Mouse (Mus musculus) embryonic facial prominence, embryonic 11.5 days (tissue): ENCODE measurements at regions not wholly inside any gene's neighbourhood (a gene's known extent, or its start where the extent isn't known, plus 50 kb on each side); places are given as distances from the start of the nearest gene placed in this dataset.

ENCODE experiments used
- ATAC-seq: fragments of 200-750 bp; cut with Nextera tagmentation; replicated peaks from 2 replicates; pipeline ENCODE4 v1.8.0; 2017; ENCODE audit warnings: low read depth; ENCODE audit not compliant: insufficient number of reproducible peaks, low FRiP score, low TSS enrichment
- DNase-seq: peaks from one replicate; pipeline ENCODE4 v3.0.0-alpha.2; 2015; ENCODE audit warnings: low spot score
- H3K27ac ChIP-seq: fragments of 300-500 bp; sonication (generic); replicated peaks from 2 replicates; pipeline ENCODE4 v1.5.1; 2014; ENCODE audit warnings: mild to moderate bottlenecking, low read depth, low read length, control low read depth
- H3K27me3 ChIP-seq: fragments of 300-500 bp; sonication (generic); 2 replicates; pipeline ENCODE4 v1.6.1; 2014; ENCODE audit warnings: mild to moderate bottlenecking, low read length, moderate library complexity, mixed read lengths; ENCODE audit not compliant: control insufficient read depth, insufficient read depth
- H3K36me3 ChIP-seq: fragments of 300-500 bp; sonication (generic); replicated peaks from 2 replicates; pipeline ENCODE4 v1.6.1; 2014; ENCODE audit warnings: low read depth, mild to moderate bottlenecking, low read length, moderate library complexity, mixed read lengths; ENCODE audit not compliant: control insufficient read depth, insufficient read depth
- H3K4me1 ChIP-seq: fragments of 300-500 bp; sonication (generic); 2 replicates; pipeline ENCODE4 v1.6.1; 2014; ENCODE audit warnings: low read length, mixed read lengths; ENCODE audit not compliant: control insufficient read depth, insufficient read depth
- H3K4me2 ChIP-seq: fragments of 300-500 bp; sonication (generic); 2 replicates; pipeline ENCODE4 v1.6.1; 2014; ENCODE audit warnings: low read depth, mild to moderate bottlenecking, control low read depth, low read length, moderate library complexity
- H3K4me3 ChIP-seq: fragments of 300-500 bp; sonication (generic); 2 replicates; pipeline ENCODE4 v1.5.1; 2014; ENCODE audit warnings: low read depth, low read length, control low read depth
- H3K9ac ChIP-seq: fragments of 300-500 bp; sonication (generic); replicated peaks from 2 replicates; pipeline ENCODE4 v1.6.1; 2014; ENCODE audit warnings: mild to moderate bottlenecking, control low read depth, low read length
- H3K9me3 ChIP-seq: fragments of 300-500 bp; sonication (generic); replicated peaks from 2 replicates; pipeline ENCODE4 v1.6.1; 2016; ENCODE audit warnings: mild to moderate bottlenecking, low read length, inconsistent platforms, mixed read lengths; ENCODE audit not compliant: control insufficient read depth
- WGBS: fragments of 180-500 bp; shearing (Covaris S2); extraction: QIAGEN DNeasy Blood & Tissue Kit; methylation state at CpG from one replicate; pipeline ENCODE4 v1.1.7; 2014; 5-methylcytosine and 5-hydroxymethylcytosine counted together

DNA sequence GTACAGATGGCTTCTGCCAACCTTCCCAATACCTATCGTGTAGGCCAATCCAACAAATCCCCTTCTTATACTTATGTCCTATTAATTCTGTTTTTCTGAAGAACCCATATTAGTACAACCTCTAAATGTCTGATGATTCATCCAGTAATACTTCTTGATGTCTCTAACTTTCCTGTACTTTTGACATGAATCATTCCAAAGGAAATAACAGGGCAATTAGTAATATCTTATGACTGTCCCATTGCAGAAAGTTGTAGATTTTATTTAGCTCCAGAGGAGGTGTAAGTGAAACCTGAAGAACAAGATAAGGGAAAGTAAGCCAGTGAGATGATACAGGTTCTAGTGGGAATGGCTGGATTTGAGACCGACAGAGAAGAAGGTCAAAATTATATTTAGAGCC is 337.6 kb upstream of the Zeb2 start:
- 90% methylated on average over 2 of the region's 2 CpGs for WGBS
- Histone ChIP-seq H3K27ac (no peak overlapping the region), H3K4me1 (no peaks in the 10 kb centered on the region), H3K9me3 (no peaks in the 10 kb centered on the region), H3K9ac (no peak overlapping the region), H3K36me3 (no peaks in the 10 kb centered on the region), H3K4me2 (no peak overlapping the region), H3K27me3 (no peaks in the 10 kb centered on the region), H3K4me3 (no peak overlapping the region)
- DNase-seq (no peak), ATAC-seq (no peak)

DNA sequence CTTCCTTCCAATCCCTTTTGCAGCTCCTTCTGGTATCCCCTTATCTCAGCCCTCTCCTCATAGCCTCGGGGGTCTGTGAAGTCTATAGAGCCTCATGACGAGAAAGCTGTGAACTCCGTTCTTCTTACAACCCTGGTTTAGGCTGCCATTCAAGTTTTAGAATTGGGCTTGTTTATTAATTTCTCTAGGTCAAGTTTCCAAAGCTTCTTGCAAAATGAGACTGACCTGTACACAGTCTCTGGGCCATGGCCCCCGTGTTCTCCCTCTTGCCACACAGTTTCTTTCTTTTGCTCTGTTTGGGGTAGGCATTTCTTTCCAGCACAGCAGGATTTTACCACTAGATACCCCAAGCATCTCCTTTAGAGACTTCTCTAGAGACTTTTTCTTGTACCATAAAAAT is 322.0 kb upstream of the Zeb2 start:
- H3K4me3 ChIP-seq: no peak overlapping the region
- no peaks in the 10 kb centered on the region for H3K9me3 ChIP-seq
- no peaks in the 10 kb centered on the region for H3K36me3 ChIP-seq
- H3K4me2 ChIP-seq: no peak overlapping the region
- WGBS: 54% methylated on average over 4 of the region's 4 CpGs
- DNase-seq: no peak
- no peak overlapping the region for H3K27ac ChIP-seq
- no peaks in the 10 kb centered on the region for H3K4me1 ChIP-seq
- ATAC-seq: no peak
- H3K27me3 ChIP-seq: no peaks in the 10 kb centered on the region
- no peak overlapping the region for H3K9ac ChIP-seq

- 72% methylated on average over 9 of the region's 9 CpGs for WGBS
- no peak overlapping the region for H3K9ac ChIP-seq
- H3K36me3 ChIP-seq: no peaks in the 10 kb centered on the region
- DNase-seq: no peak
- no peak overlapping the region for H3K4me3 ChIP-seq
- H3K27ac ChIP-seq: no peak overlapping the region
- no peaks in the 10 kb centered on the region for H3K9me3 ChIP-seq
- no peak overlapping the region for H3K4me2 ChIP-seq
- no peak for ATAC-seq
- no peaks in the 10 kb centered on the region for H3K27me3 ChIP-seq
- no peaks in the 10 kb centered on the region for H3K4me1 ChIP-seq
Observed at GRCm38 (mm10) chr2:45438739-45439138, 321.5 kb upstream of the Zeb2 start.

DNA sequence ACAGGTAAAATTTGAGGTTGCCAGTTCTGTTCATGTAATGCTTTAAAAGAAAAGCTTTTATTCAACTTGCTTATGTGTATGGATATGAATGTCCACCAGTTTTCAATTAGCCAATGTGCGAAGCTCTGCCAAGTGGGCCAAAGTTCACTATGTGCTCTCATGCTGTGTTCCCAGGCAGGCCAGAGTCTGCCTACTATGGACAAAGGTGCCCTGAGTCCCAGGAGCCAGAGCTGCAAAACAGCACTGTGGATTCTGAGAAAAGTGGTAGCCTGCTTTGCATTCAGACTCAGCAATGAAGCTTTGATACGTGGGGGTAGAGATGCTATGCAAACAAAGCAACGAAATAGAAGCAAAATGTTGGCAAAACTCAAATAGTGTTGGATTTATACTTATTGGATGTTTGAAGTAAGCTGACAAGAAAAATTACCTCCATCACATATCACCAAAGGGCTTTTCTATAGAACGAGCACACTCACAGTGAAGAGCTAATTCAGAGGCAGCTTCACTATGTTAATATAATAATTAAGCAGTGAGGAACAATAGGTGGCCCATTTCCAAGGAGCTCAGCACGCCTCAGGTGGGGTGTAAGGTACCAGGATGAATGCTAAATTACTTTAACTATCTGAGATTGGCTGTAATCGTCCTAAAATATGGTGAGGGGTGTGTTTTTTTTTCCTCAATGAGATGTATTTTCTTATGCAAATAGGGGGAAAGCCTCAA is 318.2 kb upstream of the Zeb2 start:
- DNase-seq (no peak), ATAC-seq (no peak)
- no peak overlapping the region for H3K4me2 ChIP-seq
- no peak overlapping the region for H3K27ac ChIP-seq
- no peak overlapping the region for H3K9ac ChIP-seq
- no peak overlapping the region for H3K4me3 ChIP-seq
- 57% methylated on average over 6 of the region's 6 CpGs for WGBS
- no peaks in the 10 kb centered on the region for H3K36me3 ChIP-seq
- no peaks in the 10 kb centered on the region for H3K9me3 ChIP-seq
- H3K27me3 ChIP-seq: no peaks in the 10 kb centered on the region
- H3K4me1 ChIP-seq: no peaks in the 10 kb centered on the region

DNA sequence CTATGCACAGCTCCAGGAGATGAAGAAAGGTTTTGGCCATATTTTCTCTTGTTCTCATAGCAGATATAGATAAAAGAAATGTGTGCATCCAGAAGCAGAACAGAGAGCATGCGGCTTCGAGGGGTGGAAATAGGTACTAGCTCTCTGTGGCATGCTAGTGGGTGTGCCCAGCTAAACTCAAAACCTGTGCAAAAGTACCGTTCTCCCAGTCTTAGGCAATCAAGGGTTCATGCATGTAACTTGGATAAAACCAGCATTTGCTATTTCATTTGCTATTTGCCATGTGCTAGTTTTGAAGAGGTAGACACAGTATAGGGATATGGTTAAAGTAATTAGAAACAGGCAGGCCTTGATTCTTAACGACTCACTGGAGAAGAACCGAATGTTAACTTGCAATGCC is 317.6 kb upstream of the Zeb2 start:
- no peaks in the 10 kb centered on the region for H3K9me3 ChIP-seq
- H3K4me1 ChIP-seq: no peaks in the 10 kb centered on the region
- ATAC-seq (no peak; the same call in 1 of the 2 replicates), DNase-seq (no peak)
- H3K9ac ChIP-seq: no peak overlapping the region
- no peak overlapping the region for H3K4me2 ChIP-seq
- H3K4me3 ChIP-seq: no peak overlapping the region
- 66% methylated on average over 5 of the region's 5 CpGs for WGBS
- H3K27ac ChIP-seq: no peak overlapping the region
- no peaks in the 10 kb centered on the region for H3K27me3 ChIP-seq
- no peaks in the 10 kb centered on the region for H3K36me3 ChIP-seq

GRCm38 (mm10) chr2:45434169-45434568 is 317.0 kb upstream of the Zeb2 start:
- 92% methylated on average over 1 of the region's 1 CpGs for WGBS
- Histone ChIP-seq H3K4me2 (no peak overlapping the region), H3K27ac (no peak overlapping the region), H3K4me3 (no peak overlapping the region), H3K4me1 (no peaks in the 10 kb centered on the region), H3K27me3 (no peaks in the 10 kb centered on the region), H3K9me3 (no peaks in the 10 kb centered on the region), H3K36me3 (no peaks in the 10 kb centered on the region), H3K9ac (no peak overlapping the region)
- no peak for ATAC-seq
- no peak for DNase-seq

GRCm38 (mm10) chr2:45431366-45431765 is 314.2 kb upstream of the Zeb2 start:
- ATAC-seq (no peak), DNase-seq (no peak)
- Histone ChIP-seq H3K9ac (no peak overlapping the region), H3K4me3 (no peak overlapping the region), H3K4me2 (no peak overlapping the region), H3K9me3 (no peaks in the 10 kb centered on the region), H3K27ac (no peak overlapping the region), H3K4me1 (no peaks in the 10 kb centered on the region), H3K27me3 (no peaks in the 10 kb centered on the region), H3K36me3 (no peaks in the 10 kb centered on the region)
- 88% methylated on average over 4 of the region's 4 CpGs for WGBS

- Histone ChIP-seq H3K4me3 (no peak overlapping the region), H3K36me3 (no peaks in the 10 kb centered on the region), H3K4me2 (no peak overlapping the region), H3K27ac (no peak overlapping the region), H3K9ac (no peak overlapping the region), H3K27me3 (no peaks in the 10 kb centered on the region), H3K4me1 (no peaks in the 10 kb centered on the region), H3K9me3 (no peaks in the 10 kb centered on the region)
- 91% methylated on average over 1 of the region's 1 CpGs for WGBS
- no peak for DNase-seq
- no peak for ATAC-seq
Observed at GRCm38 (mm10) chr2:45421774-45422173, 304.6 kb upstream of the Zeb2 start.
